Mouse (Mus musculus) midbrain, embryonic 12.5 days (tissue): Measurements from ENCODE around the gene Sesn3. TPM values are rescaled to one million over a fixed set of nuclear protein-coding genes. Genes with fewer than 3 reads are reported as not detected.

Experiments
- ATAC-seq: fragments of 200-750 bp; cut with Nextera tagmentation; 2 replicates; pipeline ENCODE4 v1.8.0; 2017; ENCODE audit warnings: low read depth, moderate TSS enrichment, moderate library complexity; ENCODE audit not compliant: low FRiP score
- H3K27ac ChIP-seq: fragments of 300-500 bp; sonication (generic); replicated peaks from 2 replicates; pipeline ENCODE4 v1.5.1; 2016; ENCODE audit warnings: mild to moderate bottlenecking
- H3K27me3 ChIP-seq: fragments of 300-500 bp; sonication (generic); 2 replicates; pipeline ENCODE4 v1.6.1; 2016; ENCODE audit warnings: mild to moderate bottlenecking
- H3K36me3 ChIP-seq: fragments of 300-500 bp; sonication (generic); 2 replicates; pipeline ENCODE4 v1.6.1; 2016
- H3K4me1 ChIP-seq: fragments of 300-500 bp; sonication (generic); 2 replicates; pipeline ENCODE4 v1.6.1; 2016
- H3K4me2 ChIP-seq: fragments of 300-500 bp; sonication (generic); replicated peaks from 2 replicates; pipeline ENCODE4 v1.6.1; 2016; ENCODE audit warnings: mild to moderate bottlenecking, moderate library complexity
- H3K4me3 ChIP-seq: fragments of 300-500 bp; sonication (generic); 2 replicates; pipeline ENCODE4 v1.5.1; 2016; ENCODE audit warnings: mild to moderate bottlenecking
- H3K9ac ChIP-seq: fragments of 300-500 bp; sonication (generic); replicated peaks from 2 replicates; pipeline ENCODE4 v1.6.1; 2016; ENCODE audit warnings: mild to moderate bottlenecking, moderate library complexity
- H3K9me3 ChIP-seq: fragments of 300-500 bp; sonication (generic); 2 replicates; pipeline ENCODE4 v1.6.1; 2016; ENCODE audit warnings: mild to moderate bottlenecking
- WGBS: fragments of 180-500 bp; shearing (Covaris S2); methylation state at CpG from one replicate; pipeline ENCODE4 v1.1.7; 2016; 5-methylcytosine and 5-hydroxymethylcytosine counted together
- polyA plus RNA-seq: library from polyadenylated mRNA; unstranded; fragments of >200 nt; fragmentation: Nextera tagmentation; extraction: Ambion mirVana; gene quantifications from 2 replicates; pipeline ENCODE4 v1.2.1, GENCODE M21; 2016

Sesn3 gene
- polyA plus RNA-seq, 1 experiment from 2014 or later = 25.0 TPM

DNA sequence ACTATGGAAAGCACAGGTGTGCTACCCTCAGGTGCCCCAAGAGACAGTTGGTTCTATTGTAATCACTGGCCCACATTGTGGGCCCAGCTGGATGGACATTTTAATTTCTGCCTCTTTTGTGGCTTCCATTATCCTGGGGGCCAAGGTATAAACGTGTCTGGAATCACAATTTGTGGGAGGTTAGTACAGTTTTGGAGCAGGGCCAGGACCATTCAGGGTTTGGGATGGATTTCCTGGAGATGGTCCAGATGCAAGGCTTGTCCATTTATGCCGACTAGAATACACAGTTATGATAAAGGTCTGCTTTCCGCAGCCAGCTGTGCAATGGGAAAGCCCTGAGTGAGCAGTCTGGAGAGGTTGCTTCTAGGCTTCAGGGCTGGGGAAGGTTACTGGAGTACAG lies 13.7 kb upstream of the Sesn3 start:
- 80% methylated on average over 3 of the region's 3 CpGs for WGBS
- no peaks in the 10 kb centered on the region for H3K36me3 ChIP-seq
- no peak overlapping the region for H3K4me3 ChIP-seq
- no peaks in the 10 kb centered on the region for H3K9me3 ChIP-seq
- H3K4me2 ChIP-seq = no peak overlapping the region
- ATAC-seq = no peak
- no peak overlapping the region for H3K9ac ChIP-seq
- H3K27ac ChIP-seq = no peak overlapping the region
- H3K27me3 ChIP-seq = no peaks in the 10 kb centered on the region
- H3K4me1 ChIP-seq = no peaks in the 10 kb centered on the region

DNA sequence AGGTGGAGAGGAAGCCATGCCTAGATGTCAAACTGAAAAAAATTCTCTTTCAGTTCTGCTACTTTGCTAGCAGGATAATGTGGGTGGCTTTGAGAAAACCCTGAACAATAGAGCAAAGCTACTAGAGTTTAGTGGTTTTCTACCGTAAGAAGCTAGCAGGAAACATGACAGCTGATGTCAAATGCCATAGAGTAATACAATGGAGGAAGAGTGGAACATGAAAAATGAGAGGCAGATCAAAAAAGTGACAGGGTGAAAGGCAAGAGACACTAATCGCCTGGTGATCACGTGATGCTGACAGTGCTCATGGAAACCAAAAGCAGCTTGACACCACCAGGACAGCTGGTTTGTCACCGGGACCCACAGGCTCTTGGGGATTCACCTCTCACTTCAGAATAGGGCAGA lies 12.3 kb upstream of the Sesn3 start:
- Histone ChIP-seq H3K9me3 (no peaks in the 10 kb centered on the region), H3K4me2 (no peak overlapping the region), H3K27ac (no peak overlapping the region), H3K27me3 (no peaks in the 10 kb centered on the region), H3K9ac (no peak overlapping the region), H3K4me1 (no peaks in the 10 kb centered on the region; the same call in 1 of the 2 replicates), H3K36me3 (no peaks in the 10 kb centered on the region), H3K4me3 (no peak overlapping the region)
- WGBS = 76% methylated on average over 4 of the region's 4 CpGs
- no peak for ATAC-seq

GRCm38 (mm10) chr9:14266470-14266869 lies 8.4 kb upstream of the Sesn3 start:
- Histone ChIP-seq H3K27ac (no peak overlapping the region), H3K4me3 (no peak overlapping the region), H3K4me2 (no peak overlapping the region), H3K4me1 (no peaks in the 10 kb centered on the region; the same call in 1 of the 2 replicates), H3K36me3 (no peaks in the 10 kb centered on the region), H3K9ac (no peak overlapping the region), H3K27me3 (no peaks in the 10 kb centered on the region), H3K9me3 (no peaks in the 10 kb centered on the region)
- 5% methylated on average over 2 of the region's 2 CpGs for WGBS
- ATAC-seq = no peak

DNA sequence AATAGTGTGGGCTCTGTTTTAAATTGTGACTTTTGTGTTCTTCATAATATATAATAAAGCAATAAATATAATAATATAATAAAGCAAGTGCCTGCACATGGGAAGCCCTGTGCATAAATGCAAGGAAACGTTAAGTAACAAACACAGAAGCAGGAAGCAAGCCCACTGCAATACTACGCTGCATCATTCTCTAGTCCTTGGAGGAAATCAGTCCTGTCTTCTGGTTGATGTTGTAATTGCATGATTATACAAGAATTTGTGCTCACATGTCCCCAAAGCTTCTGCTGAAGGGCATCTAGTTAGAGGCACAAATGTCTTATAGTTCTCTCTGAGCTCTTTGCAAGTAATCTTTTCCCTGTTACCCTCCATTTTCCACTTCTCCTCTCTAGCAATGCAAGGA lies 6.3 kb upstream of the Sesn3 start:
- ATAC-seq = no peak
- Histone ChIP-seq H3K27ac (no peak overlapping the region), H3K9me3 (no peaks in the 10 kb centered on the region), H3K4me3 (no peak overlapping the region), H3K27me3 (no peaks in the 10 kb centered on the region), H3K4me1 (no peaks in the 10 kb centered on the region; the same call in 1 of the 2 replicates), H3K9ac (no peak overlapping the region), H3K4me2 (no peak overlapping the region), H3K36me3 (no peaks in the 10 kb centered on the region)
- WGBS = 86% methylated on average over 2 of the region's 2 CpGs

DNA sequence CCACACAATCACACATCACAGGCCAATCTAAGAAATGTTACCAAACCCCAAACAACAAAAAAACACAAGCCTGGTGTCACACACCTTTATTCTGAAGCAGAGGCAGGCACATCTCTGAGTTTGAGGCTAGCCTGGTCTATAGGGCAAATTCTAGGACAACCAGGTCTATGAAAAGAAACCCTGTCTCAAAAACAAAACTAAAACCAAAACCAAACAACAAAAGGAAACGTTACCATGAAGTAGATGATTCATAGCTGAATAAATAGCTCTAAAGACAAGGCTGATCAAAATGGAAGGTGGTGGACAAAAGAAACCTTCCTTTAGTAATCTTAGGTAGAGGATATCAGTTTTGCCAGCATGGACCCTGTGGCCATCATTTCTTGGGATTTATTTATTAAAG lies 1.9 kb upstream of the Sesn3 start:
- Histone ChIP-seq H3K9me3 (no peaks in the 10 kb centered on the region), H3K27ac (no peak overlapping the region), H3K36me3 (no peaks in the 10 kb centered on the region), H3K27me3 (no peaks in the 10 kb centered on the region), H3K9ac (no peak overlapping the region), H3K4me2 (no peak overlapping the region), H3K4me3 (no peak overlapping the region), H3K4me1 (peaks cover 11% of the 10 kb centered on the region)
- ATAC-seq = no peak
- 94% methylated on average over 1 of the region's 1 CpGs for WGBS

GRCm38 (mm10) chr9:14274586-14274985 lies 281 bp upstream of the Sesn3 start:
- Histone ChIP-seq H3K27me3 (no peaks in the 10 kb centered on the region), H3K27ac (peak overlapping the region; percentile 80), H3K4me3 (peak overlapping the region; percentile 35; the same call in 1 of the 2 replicates), H3K36me3 (no peaks in the 10 kb centered on the region), H3K4me2 (peak overlapping the region; percentile 59), H3K9ac (no peak overlapping the region), H3K9me3 (no peaks in the 10 kb centered on the region), H3K4me1 (peaks cover 11% of the 10 kb centered on the region)
- WGBS = 37% methylated on average over 5 of the region's 5 CpGs
- no peak for ATAC-seq

DNA sequence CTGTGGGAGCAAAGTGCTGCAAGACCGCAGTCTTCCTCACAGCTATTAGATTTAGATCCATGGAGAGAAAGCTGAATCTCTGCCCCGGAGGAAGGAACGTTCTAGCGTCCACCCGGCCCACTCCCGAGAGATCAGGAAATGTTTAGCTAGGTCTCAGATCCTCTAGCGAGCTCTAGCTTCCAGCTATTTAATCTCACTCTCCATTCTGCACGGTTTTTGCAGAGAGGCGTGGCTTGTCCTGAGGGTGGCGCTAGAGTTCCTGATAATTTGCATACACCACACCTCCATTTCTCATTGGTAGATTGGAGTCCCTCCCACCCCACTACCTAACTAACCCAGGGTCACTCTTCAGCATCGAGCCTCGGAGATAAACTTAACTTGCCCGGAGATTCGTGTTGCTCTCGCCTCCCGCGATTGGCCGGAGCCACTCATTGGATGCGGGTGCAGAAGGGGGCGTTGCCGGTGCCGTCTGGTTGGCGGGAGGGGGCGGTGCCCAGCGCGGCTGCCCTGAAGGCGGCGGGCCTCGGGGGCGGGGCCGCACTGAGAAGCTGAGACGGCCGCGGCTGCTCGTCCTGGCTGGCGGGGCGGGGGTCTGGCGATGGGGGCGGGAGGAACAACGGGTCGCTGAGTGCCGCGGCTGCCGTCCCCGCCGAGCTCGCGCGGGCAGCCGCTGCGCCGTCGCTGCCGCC lies 1.1 kb downstream of the Sesn3 start:
- H3K4me2 ChIP-seq = peak overlapping the region; percentile 59
- peak overlapping the region; percentile 83 for H3K4me3 ChIP-seq
- no peaks in the 10 kb centered on the region for H3K9me3 ChIP-seq
- WGBS = under 1% methylated on average over 50 of the region's 54 CpGs
- H3K27ac ChIP-seq = peak overlapping the region; percentile 95
- ATAC-seq = peak; percentile 99
- peak overlapping the region; percentile 90 for H3K9ac ChIP-seq
- H3K27me3 ChIP-seq = no peaks in the 10 kb centered on the region
- H3K36me3 ChIP-seq = no peaks in the 10 kb centered on the region
- peaks cover 11% of the 10 kb centered on the region for H3K4me1 ChIP-seq

DNA sequence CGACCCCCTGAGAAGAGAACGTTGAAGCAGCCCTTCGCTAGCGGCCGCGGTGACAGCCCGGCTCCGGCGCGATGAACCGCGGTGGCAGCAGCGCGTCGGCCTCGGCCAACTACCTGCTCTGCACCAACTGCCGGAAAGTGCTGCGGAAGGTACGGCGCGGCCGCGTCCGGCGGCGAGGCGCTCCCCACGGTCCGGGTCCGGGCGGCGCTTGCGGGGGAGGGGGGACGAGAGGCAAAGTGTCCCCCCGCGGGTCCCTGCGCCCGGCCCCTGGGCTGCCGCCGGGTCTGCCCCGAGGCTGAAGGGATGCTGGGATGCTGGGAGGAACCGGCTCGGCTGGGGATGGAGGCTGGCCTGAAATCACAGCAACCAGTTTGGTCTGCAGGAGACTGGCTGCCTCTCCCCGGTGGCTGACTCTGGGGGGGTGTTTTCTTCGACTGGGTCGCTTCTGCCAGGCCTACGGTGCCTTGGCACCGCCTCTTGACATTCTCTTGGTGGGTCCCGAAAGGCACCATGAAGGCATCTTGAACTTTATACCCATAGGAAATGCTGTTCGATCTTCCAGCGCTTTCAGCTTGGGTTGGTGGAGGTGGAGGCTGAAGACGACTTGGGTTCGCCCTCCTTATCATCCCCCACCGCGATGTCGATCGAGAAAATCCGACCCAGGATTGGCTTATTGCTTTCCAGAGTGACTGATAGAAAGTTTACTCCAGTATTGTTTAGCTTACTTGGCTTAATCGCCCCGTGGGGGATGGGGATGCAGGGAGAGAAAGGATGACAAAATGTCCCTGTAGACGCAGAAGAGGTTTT lies 1.8 kb downstream of the Sesn3 start:
- Histone ChIP-seq H3K4me2 (peak overlapping the region; percentile 59), H3K4me3 (peak overlapping the region; percentile 83), H3K36me3 (no peaks in the 10 kb centered on the region), H3K9ac (peak overlapping the region; percentile 90), H3K9me3 (no peaks in the 10 kb centered on the region), H3K27ac (peak overlapping the region; percentile 95), H3K27me3 (no peaks in the 10 kb centered on the region), H3K4me1 (peaks cover 11% of the 10 kb centered on the region)
- under 1% methylated on average over 49 of the region's 61 CpGs for WGBS
- ATAC-seq = peak; percentile 70

DNA sequence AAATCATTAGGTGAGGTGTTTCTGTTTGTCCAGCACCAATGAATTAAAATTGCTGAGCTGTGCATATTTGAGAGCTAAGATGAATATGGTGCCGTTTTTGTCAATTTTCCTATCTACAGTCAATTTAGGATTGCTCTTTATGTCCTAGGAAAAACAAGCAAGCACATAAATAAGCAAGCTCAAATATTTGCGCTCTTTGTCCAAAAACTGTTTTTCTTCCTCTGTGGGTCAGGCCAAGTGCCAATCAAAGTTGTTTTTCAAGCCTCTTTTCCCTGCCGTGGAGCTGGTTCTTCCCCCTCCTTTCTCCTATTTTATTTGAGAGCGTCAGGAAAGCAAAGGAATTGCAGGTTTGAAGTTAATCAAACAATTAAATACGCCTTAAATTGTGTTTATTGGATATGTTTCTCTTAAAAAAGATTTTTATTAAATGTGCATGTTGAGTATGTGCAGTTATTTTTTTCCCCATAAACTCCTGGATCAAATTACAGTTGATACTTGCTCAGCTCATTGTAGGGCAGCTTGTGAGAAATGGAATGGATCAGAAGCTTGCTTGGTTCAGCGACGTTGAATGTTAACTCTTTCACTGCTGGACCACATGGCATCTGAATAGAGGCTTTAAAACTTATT lies 2.6 kb downstream of the Sesn3 start:
- WGBS = under 1% methylated on average over 7 of the region's 7 CpGs
- Histone ChIP-seq H3K27ac (peak overlapping the region; percentile 95), H3K4me3 (peak overlapping the region; percentile 83)

GRCm38 (mm10) chr9:14280696-14281095 lies 5.8 kb downstream of the Sesn3 start:
- no peak overlapping the region for H3K27ac ChIP-seq
- WGBS = 90% methylated on average over 1 of the region's 1 CpGs
- H3K4me2 ChIP-seq = no peak overlapping the region
- ATAC-seq = no peak
- H3K27me3 ChIP-seq = no peaks in the 10 kb centered on the region
- H3K4me3 ChIP-seq = no peak overlapping the region
- no peaks in the 10 kb centered on the region for H3K9me3 ChIP-seq
- H3K36me3 ChIP-seq = no peaks in the 10 kb centered on the region
- H3K9ac ChIP-seq = no peak overlapping the region
- no peaks in the 10 kb centered on the region for H3K4me1 ChIP-seq

More for the DNA sequence above, 2.6 kb downstream of the Sesn3 start:
- peaks cover 11% of the 10 kb centered on the region for H3K4me1 ChIP-seq
- peak overlapping the region; percentile 90 for H3K9ac ChIP-seq
- no peaks in the 10 kb centered on the region for H3K36me3 ChIP-seq
- ATAC-seq = no peak
- H3K27me3 ChIP-seq = no peaks in the 10 kb centered on the region
- no peaks in the 10 kb centered on the region for H3K9me3 ChIP-seq
- peak overlapping the region; percentile 59 for H3K4me2 ChIP-seq

DNA sequence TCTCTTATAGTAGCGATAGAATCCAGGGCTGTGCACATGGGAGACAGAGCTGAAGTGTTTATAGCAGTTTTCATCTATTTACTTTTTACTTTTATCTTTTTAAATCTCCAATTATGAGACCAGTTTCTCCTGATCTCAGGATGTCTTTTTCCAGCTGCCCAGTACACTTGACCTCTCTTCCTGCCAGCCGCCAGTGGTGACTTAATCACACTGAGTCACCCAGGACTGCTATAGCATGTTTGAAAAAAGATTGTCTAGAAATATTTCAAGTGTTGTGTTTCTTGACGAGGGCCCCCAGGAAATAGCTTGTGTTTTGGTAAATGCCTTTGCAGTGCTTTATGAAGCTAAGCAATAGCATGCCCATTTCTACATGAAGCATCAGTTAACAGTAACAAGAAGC lies 10.2 kb downstream of the Sesn3 start:
- Histone ChIP-seq H3K4me1 (no peaks in the 10 kb centered on the region), H3K36me3 (no peaks in the 10 kb centered on the region), H3K9me3 (no peaks in the 10 kb centered on the region), H3K9ac (no peak overlapping the region), H3K4me3 (no peak overlapping the region), H3K4me2 (no peak overlapping the region), H3K27me3 (no peaks in the 10 kb centered on the region), H3K27ac (no peak overlapping the region)
- no peak for ATAC-seq
- 67% methylated on average over 3 of the region's 3 CpGs for WGBS

GRCm38 (mm10) chr9:14287234-14287633 lies 12.4 kb downstream of the Sesn3 start:
- Histone ChIP-seq H3K4me3 (no peak overlapping the region), H3K4me2 (no peak overlapping the region), H3K9ac (no peak overlapping the region), H3K9me3 (no peaks in the 10 kb centered on the region), H3K27me3 (no peaks in the 10 kb centered on the region), H3K36me3 (no peaks in the 10 kb centered on the region), H3K4me1 (no peaks in the 10 kb centered on the region), H3K27ac (no peak overlapping the region)
- WGBS = 97% methylated on average over 1 of the region's 1 CpGs
- ATAC-seq = no peak
